Mouse (Mus musculus) megakaryocyte, embryonic 14.5 days (primary cell): ENCODE measurements around the gene Nhsl2. TPM values are rescaled to one million over a fixed set of nuclear protein-coding genes. Genes with fewer than 3 reads are reported as not detected.

Source experiments
- H3K27me3 ChIP-seq: replicated peaks from 2 replicates; pipeline ENCODE3; 2012; ENCODE audit warnings: inconsistent platforms
- H3K36me3 ChIP-seq: replicated peaks from 2 replicates; pipeline ENCODE3; 2012; ENCODE audit warnings: low read length, inconsistent platforms, mixed read lengths
- H3K4me1 ChIP-seq: 2 replicates; pipeline ENCODE4 v1.6.1; 2012; ENCODE audit warnings: inconsistent platforms
- H3K4me3 ChIP-seq: replicated peaks from 2 replicates; pipeline ENCODE3; 2012; ENCODE audit warnings: moderate library complexity, mild to moderate bottlenecking, inconsistent platforms
- H3K9me3 ChIP-seq: 2 replicates; pipeline ENCODE4 v1.6.1; 2012; ENCODE audit warnings: inconsistent platforms
- FLI1 ChIP-seq: IDR thresholded peaks from 2 replicates; pipeline ENCODE4 v1.6.1; 2012; ENCODE audit warnings: low read length, inconsistent platforms, mixed read lengths
- GATA1 ChIP-seq: IDR thresholded peaks from 3 replicates; pipeline ENCODE4 v1.6.1; 2012; ENCODE audit warnings: mixed read lengths, low read length, inconsistent platforms, borderline replicate concordance
- polyA plus RNA-seq: library from polyadenylated mRNA; stranded (reverse); fragments of >175 nt; gene quantifications from 2 replicates; pipeline ENCODE4 v1.2.3, GENCODE M21; 2012; ENCODE audit warnings: low replicate concordance; ENCODE audit not compliant: insufficient read depth

Gene Nhsl2
- polyA plus RNA-seq, 1 experiment = 0.01 TPM

- H3K9me3 ChIP-seq = peaks cover 6% of the 10 kb centered on the region; the same call in 1 of the 2 replicates
- no peaks in the 10 kb centered on the region for H3K36me3 ChIP-seq
- peaks cover 53% of the 10 kb centered on the region for H3K27me3 ChIP-seq
- no peak for TF ChIP-seq GATA1
- TF ChIP-seq FLI1 = no peak
- H3K4me1 ChIP-seq = peaks cover 5% of the 10 kb centered on the region
- no peak overlapping the region for H3K4me3 ChIP-seq
Observed at GRCm38 (mm10) chrX:101976931-101977330, 127.7 kb downstream of the Nhsl2 start.

GRCm38 (mm10) chrX:101978861-101979260, 129.7 kb downstream of the Nhsl2 start:
- Histone ChIP-seq H3K4me1 (no peaks in the 10 kb centered on the region), H3K4me3 (no peak overlapping the region), H3K9me3 (peaks cover 6% of the 10 kb centered on the region; the same call in 1 of the 2 replicates), H3K36me3 (no peaks in the 10 kb centered on the region), H3K27me3 (peaks cover 54% of the 10 kb centered on the region)
- TF ChIP-seq GATA1 = no peak
- TF ChIP-seq FLI1 = no peak

GRCm38 (mm10) chrX:101979267-101979666, 130.1 kb downstream of the Nhsl2 start:
- no peak overlapping the region for H3K4me3 ChIP-seq
- no peaks in the 10 kb centered on the region for H3K36me3 ChIP-seq
- no peaks in the 10 kb centered on the region for H3K4me1 ChIP-seq
- H3K27me3 ChIP-seq = peaks cover 54% of the 10 kb centered on the region
- TF ChIP-seq GATA1 = no peak
- TF ChIP-seq FLI1 = no peak
- H3K9me3 ChIP-seq = peaks cover 6% of the 10 kb centered on the region; the same call in 1 of the 2 replicates

DNA sequence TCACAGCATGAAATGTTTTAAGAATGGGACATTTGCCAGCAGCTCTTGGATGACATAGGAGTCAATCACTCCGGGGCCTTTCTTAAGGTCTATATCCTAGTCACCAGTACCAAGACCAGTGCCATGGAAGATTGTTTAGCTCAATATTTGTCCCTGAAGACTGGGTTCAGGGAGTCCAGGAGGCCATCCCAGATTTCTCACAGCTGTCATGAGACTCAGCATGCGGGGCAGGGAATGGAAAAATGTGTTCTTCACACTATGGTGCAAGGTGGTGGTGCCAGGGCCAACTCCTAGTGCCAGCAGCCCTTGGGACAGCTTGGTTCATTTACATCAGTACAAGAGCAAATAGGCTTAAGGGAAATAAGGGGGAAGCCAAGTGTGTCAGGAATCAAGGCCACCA, 131.4 kb downstream of the Nhsl2 start:
- Histone ChIP-seq H3K4me3 (no peak overlapping the region), H3K4me1 (no peaks in the 10 kb centered on the region), H3K36me3 (no peaks in the 10 kb centered on the region), H3K27me3 (peaks cover 64% of the 10 kb centered on the region), H3K9me3 (no peaks in the 10 kb centered on the region)
- TF ChIP-seq FLI1 (no peak), GATA1 (no peak)

- H3K27me3 ChIP-seq = peaks cover 69% of the 10 kb centered on the region
- no peaks in the 10 kb centered on the region for H3K36me3 ChIP-seq
- TF ChIP-seq GATA1 (no peak), FLI1 (no peak)
- no peaks in the 10 kb centered on the region for H3K4me1 ChIP-seq
- no peaks in the 10 kb centered on the region for H3K9me3 ChIP-seq
- no peak overlapping the region for H3K4me3 ChIP-seq
Observed at GRCm38 (mm10) chrX:101981450-101981849, 132.3 kb downstream of the Nhsl2 start.

DNA sequence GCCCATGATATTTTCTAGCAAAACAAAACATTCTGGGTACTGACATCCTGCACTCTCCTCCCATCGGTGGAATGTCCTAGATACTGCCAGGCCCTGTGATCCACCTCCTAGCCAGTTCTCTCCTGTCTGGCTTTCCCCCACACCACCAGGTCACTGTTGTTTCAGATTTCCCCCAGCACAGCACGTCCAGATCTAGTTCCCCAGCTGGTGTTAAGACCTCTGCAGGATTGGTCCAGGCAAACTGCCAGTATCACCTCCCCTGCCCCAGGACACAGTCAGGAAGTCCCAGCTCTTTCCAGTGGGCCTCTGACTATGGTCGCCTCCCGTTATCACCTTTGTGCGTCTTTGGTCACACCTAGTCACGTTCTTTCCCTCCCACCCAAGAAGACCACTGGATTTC, 134.5 kb downstream of the Nhsl2 start:
- H3K9me3 ChIP-seq = no peaks in the 10 kb centered on the region
- H3K36me3 ChIP-seq = no peaks in the 10 kb centered on the region
- peaks cover 63% of the 10 kb centered on the region for H3K27me3 ChIP-seq
- H3K4me1 ChIP-seq = no peaks in the 10 kb centered on the region
- H3K4me3 ChIP-seq = no peak overlapping the region
- TF ChIP-seq GATA1 = no peak
- no peak for TF ChIP-seq FLI1

- Histone ChIP-seq H3K4me3 (no peak overlapping the region), H3K4me1 (no peaks in the 10 kb centered on the region), H3K9me3 (no peaks in the 10 kb centered on the region), H3K36me3 (no peaks in the 10 kb centered on the region), H3K27me3 (peaks cover 59% of the 10 kb centered on the region)
- no peak for TF ChIP-seq GATA1
- TF ChIP-seq FLI1 = no peak
Observed at GRCm38 (mm10) chrX:101986657-101987367, 137.6 kb downstream of the Nhsl2 start.

GRCm38 (mm10) chrX:101993841-101994571, 144.8 kb downstream of the Nhsl2 start:
- Histone ChIP-seq H3K4me1 (no peaks in the 10 kb centered on the region), H3K4me3 (no peak overlapping the region), H3K36me3 (no peaks in the 10 kb centered on the region), H3K9me3 (no peaks in the 10 kb centered on the region; the same call in 1 of the 2 replicates), H3K27me3 (peaks cover 57% of the 10 kb centered on the region)
- TF ChIP-seq GATA1 (no peak), FLI1 (no peak)

DNA sequence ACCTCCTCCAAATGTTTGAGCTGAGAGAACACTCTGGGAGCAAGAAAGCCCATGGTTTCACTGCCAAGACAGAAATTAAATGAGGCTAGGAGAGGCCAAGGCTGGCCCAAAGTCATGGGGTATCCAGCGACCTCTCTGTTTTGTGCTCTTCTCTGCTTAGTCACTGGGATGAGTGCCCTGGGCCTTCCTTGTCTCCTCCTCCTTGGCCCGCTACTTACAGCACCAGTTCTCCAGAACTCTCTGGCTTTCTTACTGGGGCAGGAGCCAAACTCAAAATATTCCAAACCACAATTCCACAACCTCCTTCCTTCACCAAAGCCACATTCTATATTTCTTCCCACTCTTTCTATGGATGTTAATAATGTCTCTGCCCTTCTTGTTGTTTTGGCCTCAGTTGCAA, 147.5 kb downstream of the Nhsl2 start:
- TF ChIP-seq GATA1 (no peak), FLI1 (no peak)
- H3K4me3 ChIP-seq = no peak overlapping the region
- no peaks in the 10 kb centered on the region for H3K36me3 ChIP-seq
- no peaks in the 10 kb centered on the region for H3K4me1 ChIP-seq
- peaks cover 64% of the 10 kb centered on the region for H3K27me3 ChIP-seq
- H3K9me3 ChIP-seq = no peaks in the 10 kb centered on the region; the same call in 1 of the 2 replicates

GRCm38 (mm10) chrX:102003632-102004315, 154.6 kb downstream of the Nhsl2 start:
- H3K27me3 ChIP-seq = peaks cover 87% of the 10 kb centered on the region
- H3K4me3 ChIP-seq = peak overlapping the region; percentile 67
- H3K4me1 ChIP-seq = peaks cover 18% of the 10 kb centered on the region
- no peaks in the 10 kb centered on the region for H3K36me3 ChIP-seq
- H3K9me3 ChIP-seq = no peaks in the 10 kb centered on the region
- TF ChIP-seq FLI1 (no peak), GATA1 (no peak)
